Mouse (Mus musculus): Measurements from ENCODE around the gene Afdn. TPM values are rescaled to one million over a fixed set of nuclear protein-coding genes. Genes with fewer than 3 reads are reported as not detected.
"Not testable (repeated sequence)": the region's sequence is repeated elsewhere in the genome, so short reads cannot be mapped to it uniquely, and the experiment has no call there.

Gene Afdn
- total and polyA plus RNA-seq, 2 experiments from 2014 or later, result 41.9 to 52.8 TPM

DNA sequence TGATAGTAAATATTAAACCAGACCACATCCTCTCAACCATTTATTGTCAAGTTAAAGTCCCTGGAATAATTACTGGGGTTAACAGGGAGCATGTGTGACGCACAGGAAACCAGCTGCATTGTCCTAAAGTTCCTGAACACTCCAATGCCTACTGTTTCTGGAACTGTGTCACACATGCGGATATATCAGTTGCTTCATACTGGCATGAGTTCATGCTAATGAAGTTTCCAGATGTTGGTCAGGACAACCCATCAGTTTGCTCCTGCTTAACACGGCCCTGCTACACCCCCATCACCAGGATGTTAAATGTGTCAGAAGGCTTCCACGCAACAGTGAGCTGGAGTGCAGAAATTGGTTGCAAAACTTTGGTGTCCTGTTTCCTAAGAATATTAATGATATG is 154.2 kb downstream of the Afdn start:
- Histone ChIP-seq H3K27ac (ENCODE audit: low read depth) (peak overlapping the region; percentile 77), H3K9me3 (replicated peaks; ENCODE audit: control insufficient read depth, low read length) (no peaks in the 10 kb centered on the region), H3K9ac (replicated peaks; ENCODE audit: low read depth, low read length) (no peak overlapping the region), H3K4me1 (ENCODE audit: control insufficient read depth, insufficient read depth) (no peaks in the 10 kb centered on the region), H3K27me3 (ENCODE audit: control insufficient read depth, insufficient read depth, low read length) (no peaks in the 10 kb centered on the region), H3K36me3 (replicated peaks; ENCODE audit: control insufficient read depth, insufficient read depth, low read length) (no peaks in the 10 kb centered on the region), H3K4me2 (ENCODE audit: low read depth, low read length) (no peak overlapping the region), H3K4me3 (ENCODE audit: low read depth, low read length) (no peak overlapping the region)
- ATAC-seq (ENCODE audit: insufficient read depth, low read depth) (peak; percentile 73), DNase-seq (ENCODE audit: low spot score) (peak; percentile 60)
- 64% methylated on average over 4 of the region's 4 CpGs for WGBS
- TF ChIP-seq CTCF (IDR thresholded peaks at IDR 0.05; ENCODE audit: low read depth) (no peak), EP300 (IDR thresholded peaks at IDR 0.05; ENCODE audit: low read depth) (peak; percentile 95)

DNA sequence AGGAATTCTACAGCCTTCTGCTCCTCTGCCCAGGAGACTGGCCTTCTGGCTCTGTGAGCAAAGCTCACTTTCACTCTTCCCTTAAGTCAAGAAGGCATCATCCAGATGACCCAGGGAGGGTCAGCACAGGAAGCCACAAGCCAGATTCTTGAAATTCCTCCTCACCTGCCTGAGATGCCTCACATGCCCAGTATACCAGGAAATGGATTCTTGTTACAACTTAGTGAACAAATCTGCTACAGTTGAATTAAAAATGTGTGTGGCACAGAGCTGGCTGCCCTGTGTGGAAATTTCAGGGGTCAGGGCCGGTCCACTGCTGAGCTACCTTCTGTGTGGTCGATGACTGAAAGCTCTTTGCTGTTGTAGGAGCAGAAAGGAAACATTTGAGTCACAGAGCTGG is 160.4 kb downstream of the Afdn start:
- WGBS, result 47% methylated on average over 2 of the region's 2 CpGs
- no peaks in the 10 kb centered on the region for H3K4me1 ChIP-seq (ENCODE audit: control insufficient read depth, insufficient read depth)
- H3K4me2 ChIP-seq (ENCODE audit: low read depth, low read length), result no peak overlapping the region
- H3K9ac ChIP-seq (replicated peaks; ENCODE audit: low read depth, low read length), result no peak overlapping the region
- H3K4me3 ChIP-seq (ENCODE audit: low read depth, low read length), result no peak overlapping the region
- no peak for ATAC-seq (ENCODE audit: insufficient read depth, low read depth)
- no peaks in the 10 kb centered on the region for H3K27me3 ChIP-seq (ENCODE audit: control insufficient read depth, insufficient read depth, low read length)
- DNase-seq (ENCODE audit: low spot score), result no peak
- no peak for TF ChIP-seq CTCF (IDR thresholded peaks at IDR 0.05; ENCODE audit: low read depth)
- no peak for TF ChIP-seq EP300 (IDR thresholded peaks at IDR 0.05; ENCODE audit: low read depth)
- H3K36me3 ChIP-seq (replicated peaks; ENCODE audit: control insufficient read depth, insufficient read depth, low read length), result no peaks in the 10 kb centered on the region
- H3K9me3 ChIP-seq (replicated peaks; ENCODE audit: control insufficient read depth, low read length), result no peaks in the 10 kb centered on the region
- H3K27ac ChIP-seq (ENCODE audit: low read depth), result no peak overlapping the region

DNA sequence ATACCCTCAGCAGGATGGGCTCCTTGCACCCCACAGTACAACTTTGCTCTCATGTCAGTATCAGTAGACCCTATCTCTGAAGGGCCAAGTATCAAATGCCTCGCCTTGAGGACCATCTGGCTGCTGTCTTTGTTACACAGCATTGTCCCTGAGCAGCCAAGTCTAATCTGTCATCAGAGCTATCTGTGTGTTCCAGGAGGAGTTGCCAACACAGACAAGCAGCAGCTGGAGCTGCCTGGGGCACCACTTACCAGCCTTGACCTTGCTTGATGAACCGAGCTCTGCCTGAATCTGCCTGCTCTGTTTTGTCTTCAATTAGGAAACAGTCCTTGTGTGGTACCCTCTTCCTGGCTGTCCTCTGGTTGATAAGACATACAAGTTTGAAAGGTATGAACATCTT is 163.1 kb downstream of the Afdn start:
- H3K9ac ChIP-seq (replicated peaks; ENCODE audit: low read depth, low read length), result no peak overlapping the region
- WGBS, result 59% methylated on average over 2 of the region's 2 CpGs

DNA sequence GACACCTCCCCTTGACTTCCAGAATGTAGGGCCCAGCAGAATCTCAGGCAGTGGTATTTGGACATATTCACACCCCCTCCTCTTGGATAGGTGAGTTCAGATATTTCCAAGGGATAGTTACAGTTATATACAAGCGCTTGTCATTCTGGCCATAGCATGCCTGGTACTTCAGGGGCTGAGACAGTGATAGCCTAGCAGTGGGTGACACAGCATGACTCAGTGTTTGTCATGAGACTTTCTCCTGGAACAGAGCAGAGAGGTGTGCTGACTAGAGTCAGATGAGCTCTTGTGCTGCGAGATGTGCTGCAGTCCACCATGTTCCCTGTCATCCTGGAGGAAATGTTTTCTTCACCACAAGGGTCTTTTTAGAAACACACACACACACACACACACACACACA is 164.2 kb downstream of the Afdn start:
- Histone ChIP-seq H3K4me2 (ENCODE audit: low read depth, low read length) (no peak overlapping the region), H3K9me3 (replicated peaks; ENCODE audit: control insufficient read depth, low read length) (no peaks in the 10 kb centered on the region), H3K27me3 (ENCODE audit: control insufficient read depth, insufficient read depth, low read length) (no peaks in the 10 kb centered on the region), H3K36me3 (replicated peaks; ENCODE audit: control insufficient read depth, insufficient read depth, low read length) (no peaks in the 10 kb centered on the region), H3K4me1 (ENCODE audit: control insufficient read depth, insufficient read depth) (no peaks in the 10 kb centered on the region), H3K9ac (replicated peaks; ENCODE audit: low read depth, low read length) (no peak overlapping the region), H3K4me3 (ENCODE audit: low read depth, low read length) (no peak overlapping the region), H3K27ac (ENCODE audit: low read depth) (no peak overlapping the region)
- ATAC-seq (ENCODE audit: insufficient read depth, low read depth) (no peak), DNase-seq (ENCODE audit: low spot score) (no peak)
- 83% methylated on average over 2 of the region's 2 CpGs for WGBS
- TF ChIP-seq CTCF (IDR thresholded peaks at IDR 0.05; ENCODE audit: low read depth) (no peak), EP300 (IDR thresholded peaks at IDR 0.05; ENCODE audit: low read depth) (no peak)

More for the DNA sequence above, 163.1 kb downstream of the Afdn start:
- Histone ChIP-seq H3K9me3 (replicated peaks; ENCODE audit: control insufficient read depth, low read length) (no peaks in the 10 kb centered on the region), H3K4me2 (ENCODE audit: low read depth, low read length) (no peak overlapping the region), H3K4me3 (ENCODE audit: low read depth, low read length) (no peak overlapping the region), H3K36me3 (replicated peaks; ENCODE audit: control insufficient read depth, insufficient read depth, low read length) (no peaks in the 10 kb centered on the region), H3K4me1 (ENCODE audit: control insufficient read depth, insufficient read depth) (no peaks in the 10 kb centered on the region), H3K27ac (ENCODE audit: low read depth) (no peak overlapping the region), H3K27me3 (ENCODE audit: control insufficient read depth, insufficient read depth, low read length) (no peaks in the 10 kb centered on the region)
- ATAC-seq (ENCODE audit: insufficient read depth, low read depth), result no peak
- TF ChIP-seq EP300 (IDR thresholded peaks at IDR 0.05; ENCODE audit: low read depth) (no peak), CTCF (IDR thresholded peaks at IDR 0.05; ENCODE audit: low read depth) (no peak)
- DNase-seq (ENCODE audit: low spot score), result no peak

DNA sequence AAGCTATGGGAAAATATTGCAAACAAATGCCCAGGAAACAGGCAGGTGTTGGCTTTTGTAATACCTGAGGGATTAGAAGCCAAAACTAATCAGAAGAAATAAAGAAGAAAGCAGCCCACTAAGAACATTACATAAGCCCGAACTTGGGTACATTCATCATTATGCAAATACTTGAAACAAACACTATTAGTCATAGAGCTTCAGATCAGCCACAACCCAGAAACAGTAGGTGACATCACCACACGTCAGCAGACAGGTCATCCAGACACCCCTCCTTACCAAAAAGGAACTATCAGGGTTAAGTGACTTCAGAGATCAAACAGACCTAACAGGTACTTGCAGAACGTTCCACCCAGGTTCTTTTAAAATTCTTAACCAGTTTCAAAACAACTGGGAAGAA is 165.6 kb downstream of the Afdn start:
- no peak overlapping the region for H3K9ac ChIP-seq (replicated peaks; ENCODE audit: low read depth, low read length)
- no peak for TF ChIP-seq CTCF (IDR thresholded peaks at IDR 0.05; ENCODE audit: low read depth)
- no peak for TF ChIP-seq EP300 (IDR thresholded peaks at IDR 0.05; ENCODE audit: low read depth)
- ATAC-seq (ENCODE audit: insufficient read depth, low read depth) (no peak), DNase-seq (ENCODE audit: low spot score) (no peak)
- no peaks in the 10 kb centered on the region for H3K9me3 ChIP-seq (replicated peaks; ENCODE audit: control insufficient read depth, low read length)
- H3K4me3 ChIP-seq (ENCODE audit: low read depth, low read length), result no peak overlapping the region
- no peak overlapping the region for H3K27ac ChIP-seq (ENCODE audit: low read depth)
- no peaks in the 10 kb centered on the region for H3K4me1 ChIP-seq (ENCODE audit: control insufficient read depth, insufficient read depth)
- H3K27me3 ChIP-seq (ENCODE audit: control insufficient read depth, insufficient read depth, low read length), result no peaks in the 10 kb centered on the region
- no peak overlapping the region for H3K4me2 ChIP-seq (ENCODE audit: low read depth, low read length)
- 51% methylated on average over 3 of the region's 3 CpGs for WGBS
- H3K36me3 ChIP-seq (replicated peaks; ENCODE audit: control insufficient read depth, insufficient read depth, low read length), result no peaks in the 10 kb centered on the region

DNA sequence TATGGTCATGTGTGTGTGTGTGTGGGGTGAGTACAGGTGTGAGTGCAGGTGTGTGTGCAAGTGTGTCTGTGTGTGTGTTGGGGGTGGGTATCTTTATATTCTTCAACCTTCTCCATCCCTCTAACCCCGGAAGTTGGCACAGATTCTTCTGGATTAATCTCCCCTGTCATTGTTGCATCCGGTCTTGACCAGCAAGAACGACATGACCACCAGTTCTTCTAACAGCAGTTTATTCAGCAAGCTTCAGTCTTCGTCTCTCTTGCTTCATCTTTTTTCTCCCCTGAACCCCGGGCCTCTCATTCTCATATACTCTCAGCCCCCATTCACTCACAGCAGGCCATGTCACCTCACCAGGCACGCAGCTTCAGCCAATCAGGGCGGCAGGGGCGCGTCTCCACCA is 170.1 kb downstream of the Afdn start:
- TF ChIP-seq EP300 (IDR thresholded peaks at IDR 0.05; ENCODE audit: low read depth) (no peak), CTCF (IDR thresholded peaks at IDR 0.05; ENCODE audit: low read depth) (no peak)
- Histone ChIP-seq H3K27me3 (ENCODE audit: control insufficient read depth, insufficient read depth, low read length) (no peaks in the 10 kb centered on the region), H3K4me1 (ENCODE audit: control insufficient read depth, insufficient read depth) (no peaks in the 10 kb centered on the region), H3K36me3 (replicated peaks; ENCODE audit: control insufficient read depth, insufficient read depth, low read length) (no peaks in the 10 kb centered on the region), H3K9me3 (replicated peaks; ENCODE audit: control insufficient read depth, low read length) (no peaks in the 10 kb centered on the region), H3K4me3 (ENCODE audit: low read depth, low read length) (no peak overlapping the region), H3K4me2 (ENCODE audit: low read depth, low read length) (no peak overlapping the region), H3K27ac (ENCODE audit: low read depth) (no peak overlapping the region), H3K9ac (replicated peaks; ENCODE audit: low read depth, low read length) (no peak overlapping the region)
- WGBS, result 75% methylated on average over 9 of the region's 9 CpGs
- ATAC-seq (ENCODE audit: insufficient read depth, low read depth) (no peak), DNase-seq (ENCODE audit: low spot score) (no peak)

DNA sequence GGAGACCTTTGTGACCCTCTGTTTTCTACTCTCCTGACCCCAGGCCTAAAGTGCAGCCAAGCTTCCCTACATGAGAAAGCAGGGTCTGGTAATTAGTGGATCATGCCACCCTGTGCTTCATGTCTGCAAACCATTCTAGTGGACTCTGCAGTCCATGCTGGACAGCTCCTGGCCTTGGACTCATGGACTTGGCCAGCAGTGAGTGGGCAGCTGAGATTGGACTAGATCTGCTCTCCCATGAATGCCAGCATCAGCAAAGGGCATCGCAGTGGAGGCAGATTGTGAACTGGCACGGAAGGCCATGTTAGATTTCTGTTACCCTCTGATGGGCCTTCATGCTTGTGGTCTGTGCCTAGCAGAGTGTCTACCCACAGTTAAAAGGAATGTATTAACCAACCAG is 175.0 kb downstream of the Afdn start:
- not testable (repeated sequence) for H3K9me3 ChIP-seq (replicated peaks; ENCODE audit: control insufficient read depth, low read length); H3K27me3 ChIP-seq (ENCODE audit: control insufficient read depth, insufficient read depth, low read length); H3K9ac ChIP-seq (replicated peaks; ENCODE audit: low read depth, low read length); ATAC-seq (ENCODE audit: insufficient read depth, low read depth); H3K27ac ChIP-seq (ENCODE audit: low read depth); H3K36me3 ChIP-seq (replicated peaks; ENCODE audit: control insufficient read depth, insufficient read depth, low read length); H3K4me2 ChIP-seq (ENCODE audit: low read depth, low read length); DNase-seq (ENCODE audit: low spot score); H3K4me3 ChIP-seq (ENCODE audit: low read depth, low read length)
- peaks cover 32% of the 10 kb centered on the region for H3K4me1 ChIP-seq (ENCODE audit: control insufficient read depth, insufficient read depth)
- 89% methylated on average over 2 of the region's 2 CpGs for WGBS

All from heart, postnatal 0 days (tissue).